Mouse (Mus musculus) liver, embryonic 11.5 days (tissue): ENCODE results near the gene Nceh1. TPM values are rescaled to one million over a fixed set of nuclear protein-coding genes. Genes with fewer than 3 reads are reported as not detected.
"Not testable (repeated sequence)": the region's sequence is repeated elsewhere in the genome, so short reads cannot be mapped to it uniquely, and the experiment has no call there.

Source experiments
- ATAC-seq: fragments of 200-750 bp; cut with Nextera tagmentation; replicated peaks from 2 replicates; pipeline ENCODE4 v1.8.0; 2017; ENCODE audit warnings: moderate number of reproducible peaks, mild to moderate bottlenecking, moderate TSS enrichment, moderate library complexity; ENCODE audit not compliant: low FRiP score
- DNase-seq: peaks from one replicate; pipeline ENCODE4 v3.0.0-alpha.2; 2017; ENCODE audit warnings: low spot score
- H3K27ac ChIP-seq: fragments of 300-500 bp; sonication (generic); 2 replicates; pipeline ENCODE4 v1.5.1; 2014; ENCODE audit warnings: mild to moderate bottlenecking, low read depth, low read length, control low read depth
- H3K27me3 ChIP-seq: fragments of 300-500 bp; sonication (generic); replicated peaks from 2 replicates; pipeline ENCODE4 v1.6.1; 2014; ENCODE audit warnings: low read length, mixed read lengths; ENCODE audit not compliant: control insufficient read depth, insufficient read depth
- H3K36me3 ChIP-seq: fragments of 300-500 bp; sonication (generic); 2 replicates; pipeline ENCODE4 v1.6.1; 2014; ENCODE audit warnings: mild to moderate bottlenecking, low read length, moderate library complexity, mixed read lengths; ENCODE audit not compliant: control insufficient read depth, insufficient read depth
- H3K4me1 ChIP-seq: fragments of 300-500 bp; sonication (generic); replicated peaks from 2 replicates; pipeline ENCODE4 v1.6.1; 2014; ENCODE audit warnings: low read length, mixed read lengths; ENCODE audit not compliant: control insufficient read depth, insufficient read depth
- H3K4me2 ChIP-seq: fragments of 300-500 bp; sonication (generic); 2 replicates; pipeline ENCODE4 v1.6.1; 2014; ENCODE audit warnings: mild to moderate bottlenecking, control low read depth, moderate library complexity
- H3K4me3 ChIP-seq: fragments of 300-500 bp; sonication (generic); 2 replicates; pipeline ENCODE4 v1.5.1; 2014; ENCODE audit warnings: low read depth, low read length, control low read depth
- H3K9ac ChIP-seq: fragments of 300-500 bp; sonication (generic); 2 replicates; pipeline ENCODE4 v1.6.1; 2014; ENCODE audit warnings: low read depth, low read length, control low read depth
- H3K9me3 ChIP-seq: fragments of 300-500 bp; sonication (generic); 2 replicates; pipeline ENCODE4 v1.6.1; 2016; ENCODE audit warnings: low read length, inconsistent platforms, mixed read lengths; ENCODE audit not compliant: control insufficient read depth
- WGBS: fragments of 180-500 bp; shearing (Covaris S2); extraction: QIAGEN DNeasy Blood & Tissue Kit; methylation state at CpG from one replicate; pipeline ENCODE4 v1.1.7; 2014; 5-methylcytosine and 5-hydroxymethylcytosine counted together
- polyA plus RNA-seq: library from polyadenylated mRNA; unstranded; fragments of >200 nt; fragmentation: Nextera tagmentation; extraction: Ambion mirVana; gene quantifications from 2 replicates; pipeline ENCODE4 v1.2.1, GENCODE M21; 2014

Gene Nceh1
- polyA plus RNA-seq, 1 experiment from 2014 or later: 4.2 TPM

- Histone ChIP-seq H3K4me1 (no peaks in the 10 kb centered on the region), H3K4me2 (no peak overlapping the region), H3K27ac (no peak overlapping the region), H3K4me3 (no peak overlapping the region), H3K36me3 (no peaks in the 10 kb centered on the region), H3K9me3 (no peaks in the 10 kb centered on the region), H3K9ac (no peak overlapping the region), H3K27me3 (no peaks in the 10 kb centered on the region)
- no peak for DNase-seq
- no peak for ATAC-seq
- 47% methylated on average over 7 of the region's 7 CpGs for WGBS
Measured at GRCm38 (mm10) chr3:27272926-27273745, 90.4 kb downstream of the Nceh1 start.

- H3K9ac ChIP-seq, H3K27ac ChIP-seq, DNase-seq, H3K9me3 ChIP-seq, H3K4me3 ChIP-seq, ATAC-seq, H3K4me2 ChIP-seq, H3K4me1 ChIP-seq, H3K27me3 ChIP-seq, H3K36me3 ChIP-seq: not testable (repeated sequence)
- WGBS: 89% methylated on average over 13 of the region's 14 CpGs
Measured at GRCm38 (mm10) chr3:27279286-27279925, 96.6 kb downstream of the Nceh1 start.

GRCm38 (mm10) chr3:27280280-27280749 is 97.5 kb downstream of the Nceh1 start:
- Histone ChIP-seq H3K4me3 (no peak overlapping the region), H3K9ac (no peak overlapping the region), H3K9me3 (no peaks in the 10 kb centered on the region), H3K27ac (no peak overlapping the region), H3K4me2 (0 out of 2 replicates have a peak overlapping the region, but pooled peaks have one; percentile 20), H3K27me3 (no peaks in the 10 kb centered on the region), H3K36me3 (no peaks in the 10 kb centered on the region), H3K4me1 (peaks cover 8% of the 10 kb centered on the region)
- WGBS: 48% methylated on average over 11 of the region's 11 CpGs
- ATAC-seq (peak; percentile 52), DNase-seq (no peak)

GRCm38 (mm10) chr3:27283071-27283713 is 100.4 kb downstream of the Nceh1 start:
- peak overlapping the region; percentile 64 for H3K4me2 ChIP-seq
- ATAC-seq (peak; percentile 37), DNase-seq (peak; percentile 42)
- WGBS: 5% methylated on average over 27 of the region's 27 CpGs
- H3K4me1 ChIP-seq: peaks cover 8% of the 10 kb centered on the region
- no peak overlapping the region for H3K27ac ChIP-seq
- no peaks in the 10 kb centered on the region for H3K27me3 ChIP-seq
- H3K9me3 ChIP-seq: no peaks in the 10 kb centered on the region
- peak overlapping the region; percentile 17 for H3K4me3 ChIP-seq
- H3K36me3 ChIP-seq: no peaks in the 10 kb centered on the region
- no peak overlapping the region; the same call in 1 of the 2 replicates for H3K9ac ChIP-seq

GRCm38 (mm10) chr3:27283796-27284195 is 101.0 kb downstream of the Nceh1 start:
- H3K27me3 ChIP-seq: no peaks in the 10 kb centered on the region
- H3K4me1 ChIP-seq: peaks cover 8% of the 10 kb centered on the region
- ATAC-seq: no peak
- H3K36me3 ChIP-seq: no peaks in the 10 kb centered on the region
- H3K9ac ChIP-seq: no peak overlapping the region
- H3K9me3 ChIP-seq: no peaks in the 10 kb centered on the region
- H3K4me3 ChIP-seq: no peak overlapping the region
- no peak overlapping the region for H3K27ac ChIP-seq
- no peak for DNase-seq
- peak overlapping the region; percentile 64 for H3K4me2 ChIP-seq
- 63% methylated on average over 7 of the region's 7 CpGs for WGBS

- DNase-seq (no peak), ATAC-seq (no peak)
- H3K9ac ChIP-seq: no peak overlapping the region
- no peaks in the 10 kb centered on the region for H3K36me3 ChIP-seq
- no peak overlapping the region for H3K4me2 ChIP-seq
- no peak overlapping the region for H3K27ac ChIP-seq
- no peaks in the 10 kb centered on the region for H3K9me3 ChIP-seq
- 89% methylated on average over 5 of the region's 5 CpGs for WGBS
- peaks cover 8% of the 10 kb centered on the region for H3K4me1 ChIP-seq
- H3K4me3 ChIP-seq: no peak overlapping the region
- H3K27me3 ChIP-seq: no peaks in the 10 kb centered on the region
Measured at GRCm38 (mm10) chr3:27284227-27284626, 101.5 kb downstream of the Nceh1 start.

- no peak overlapping the region for H3K9ac ChIP-seq
- 55% methylated on average over 9 of the region's 9 CpGs for WGBS
- no peaks in the 10 kb centered on the region for H3K27me3 ChIP-seq
- no peak overlapping the region for H3K27ac ChIP-seq
- no peaks in the 10 kb centered on the region for H3K9me3 ChIP-seq
- DNase-seq: no peak
- no peak; the same call in 1 of the 2 replicates for ATAC-seq
- H3K4me3 ChIP-seq: no peak overlapping the region
- H3K4me1 ChIP-seq: peaks cover 8% of the 10 kb centered on the region
- H3K4me2 ChIP-seq: no peak overlapping the region
- H3K36me3 ChIP-seq: no peaks in the 10 kb centered on the region
Measured at GRCm38 (mm10) chr3:27285072-27285471, 102.3 kb downstream of the Nceh1 start.

- no peak overlapping the region for H3K9ac ChIP-seq
- ATAC-seq (no peak), DNase-seq (no peak)
- H3K4me3 ChIP-seq: no peak overlapping the region
- H3K27me3 ChIP-seq: no peaks in the 10 kb centered on the region
- no peaks in the 10 kb centered on the region for H3K9me3 ChIP-seq
- 54% methylated on average over 2 of the region's 2 CpGs for WGBS
- no peaks in the 10 kb centered on the region for H3K36me3 ChIP-seq
- no peak overlapping the region for H3K4me2 ChIP-seq
- H3K4me1 ChIP-seq: 0 out of 2 replicates have a peak, but pooled peaks cover 2% of the 10 kb centered on the region
- H3K27ac ChIP-seq: no peak overlapping the region
Measured at GRCm38 (mm10) chr3:27288301-27288700, 105.5 kb downstream of the Nceh1 start.
